Mouse (Mus musculus) intestine, embryonic 16.5 days (tissue): ENCODE results near the gene Dnal1. TPM values are rescaled to one million over a fixed set of nuclear protein-coding genes. Genes with fewer than 3 reads are reported as not detected.
"Not testable (repeated sequence)": the region's sequence is repeated elsewhere in the genome, so short reads cannot be mapped to it uniquely, and the experiment has no call there.

Experiments used
- ATAC-seq: fragments of 200-750 bp; cut with Nextera tagmentation; 2 replicates; pipeline ENCODE4 v1.8.0; 2017; ENCODE audit warnings: moderate TSS enrichment, moderate library complexity
- H3K27ac ChIP-seq: fragments of 300-500 bp; sonication (generic); 2 replicates; pipeline ENCODE4 v1.5.1; 2014; ENCODE audit warnings: mild to moderate bottlenecking, low read length
- H3K27me3 ChIP-seq: fragments of 300-500 bp; sonication (generic); replicated peaks from 2 replicates; pipeline ENCODE4 v1.6.1; 2014; ENCODE audit warnings: low read length, control low read depth, mixed read lengths; ENCODE audit not compliant: control insufficient read depth, insufficient read depth
- H3K36me3 ChIP-seq: fragments of 300-500 bp; sonication (generic); 2 replicates; pipeline ENCODE4 v1.6.1; 2014; ENCODE audit warnings: low read length, control low read depth; ENCODE audit not compliant: control insufficient read depth, insufficient read depth
- H3K4me1 ChIP-seq: fragments of 300-500 bp; sonication (generic); 2 replicates; pipeline ENCODE4 v1.6.1; 2014; ENCODE audit warnings: low read length, control low read depth, mixed read lengths; ENCODE audit not compliant: control insufficient read depth, insufficient read depth
- H3K4me2 ChIP-seq: fragments of 300-500 bp; sonication (generic); 2 replicates; pipeline ENCODE4 v1.6.1; 2014; ENCODE audit warnings: low read depth, low read length, control low read depth
- H3K4me3 ChIP-seq: fragments of 300-500 bp; sonication (generic); 2 replicates; pipeline ENCODE4 v1.5.1; 2014; ENCODE audit warnings: mild to moderate bottlenecking, low read length
- H3K9ac ChIP-seq: fragments of 300-500 bp; sonication (generic); 2 replicates; pipeline ENCODE4 v1.6.1; 2014; ENCODE audit warnings: low read depth, low read length
- H3K9me3 ChIP-seq: fragments of 300-500 bp; sonication (generic); 2 replicates; pipeline ENCODE4 v1.6.1; 2016; ENCODE audit warnings: low read length, control low read depth; ENCODE audit not compliant: control insufficient read depth
- WGBS: fragments of 180-500 bp; shearing (Covaris S2); extraction: QIAGEN DNeasy Blood & Tissue Kit; methylation state at CpG from one replicate; pipeline ENCODE4 v1.1.7; 2014; 5-methylcytosine and 5-hydroxymethylcytosine counted together
- polyA plus RNA-seq: library from polyadenylated mRNA; unstranded; fragments of >200 nt; fragmentation: Nextera tagmentation; extraction: Ambion mirVana; gene quantifications from 2 replicates; pipeline ENCODE4 v1.2.1, GENCODE M21; 2015

The Dnal1 gene
- polyA plus RNA-seq, 1 experiment from 2014 or later, result 3.4 TPM

DNA sequence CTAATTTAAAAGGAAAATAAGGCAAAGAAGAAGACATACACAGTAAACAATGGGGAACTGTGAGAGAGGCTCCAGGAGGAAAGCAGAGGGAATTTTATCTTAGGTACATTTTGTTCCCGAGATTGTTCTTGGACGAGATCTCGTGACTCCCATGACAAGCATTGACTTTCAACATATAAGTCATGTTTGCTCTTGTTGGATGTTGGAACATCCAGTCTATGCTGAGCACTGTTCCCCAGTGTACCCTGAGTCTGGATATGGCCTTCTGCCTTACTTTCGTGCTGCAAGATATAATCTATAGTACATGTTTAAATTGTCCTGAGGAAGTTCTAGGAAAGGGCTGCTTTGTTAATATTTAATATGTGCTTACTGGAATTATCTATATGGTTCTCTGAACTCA lies 29.6 kb upstream of the Dnal1 start:
- no peak overlapping the region for H3K9ac ChIP-seq
- no peak overlapping the region for H3K4me2 ChIP-seq
- 58% methylated on average over 4 of the region's 4 CpGs for WGBS
- H3K36me3 ChIP-seq, result no peaks in the 10 kb centered on the region
- no peaks in the 10 kb centered on the region for H3K27me3 ChIP-seq
- H3K4me3 ChIP-seq, result no peak overlapping the region
- H3K27ac ChIP-seq, result peak overlapping the region; percentile 77
- H3K9me3 ChIP-seq, result peaks cover 3% of the 10 kb centered on the region; the same call in 1 of the 2 replicates
- ATAC-seq, result peak; percentile 93
- no peaks in the 10 kb centered on the region for H3K4me1 ChIP-seq

DNA sequence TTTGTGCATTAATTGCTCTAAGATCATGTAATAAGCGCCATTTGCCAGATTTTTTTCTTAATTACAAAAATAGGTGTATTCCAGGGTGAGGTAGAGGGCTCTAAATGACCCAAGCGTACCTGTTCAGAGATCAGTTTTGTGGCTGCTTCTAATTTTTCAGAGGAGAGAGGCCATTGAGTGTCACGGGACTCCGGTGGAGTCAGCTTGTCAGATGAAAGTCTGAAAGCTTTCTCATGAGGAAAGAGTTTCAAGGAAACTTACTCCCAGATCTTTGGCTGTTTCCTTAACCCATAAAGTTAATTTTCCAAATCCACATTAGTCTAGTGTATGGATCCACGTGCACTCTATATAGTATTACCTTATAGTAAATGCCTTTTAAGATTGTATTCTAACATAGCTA lies 19.5 kb upstream of the Dnal1 start:
- not testable (repeated sequence) for H3K4me2 ChIP-seq, H3K4me3 ChIP-seq, ATAC-seq, H3K9ac ChIP-seq, H3K27ac ChIP-seq, H3K36me3 ChIP-seq, H3K9me3 ChIP-seq, H3K27me3 ChIP-seq, H3K4me1 ChIP-seq
- WGBS, result 88% methylated on average over 5 of the region's 5 CpGs

DNA sequence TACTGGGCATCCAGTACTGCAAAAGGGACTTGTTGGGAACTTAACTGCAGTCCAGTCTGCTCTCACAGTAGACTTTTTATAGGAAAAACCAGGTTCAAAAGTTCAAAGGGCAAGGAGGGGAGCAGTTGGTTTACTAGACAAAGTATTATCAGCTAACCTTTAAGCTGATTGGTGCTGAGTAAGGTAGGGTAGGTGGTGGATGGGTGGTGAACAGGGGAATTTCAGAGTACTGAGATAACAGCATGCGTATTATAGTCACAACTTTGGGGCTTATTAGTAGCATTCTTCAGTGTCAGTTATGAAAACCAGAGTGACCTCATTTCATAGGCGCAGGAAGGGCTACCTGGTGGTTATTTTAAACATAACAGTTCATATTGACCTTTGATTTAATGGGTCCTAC lies 14.6 kb upstream of the Dnal1 start:
- no peaks in the 10 kb centered on the region for H3K36me3 ChIP-seq
- H3K4me1 ChIP-seq, result no peaks in the 10 kb centered on the region
- ATAC-seq, result peak; percentile 81
- 85% methylated on average over 2 of the region's 2 CpGs for WGBS
- H3K27ac ChIP-seq, result no peak overlapping the region
- no peak overlapping the region for H3K4me2 ChIP-seq
- H3K27me3 ChIP-seq, result no peaks in the 10 kb centered on the region
- H3K9ac ChIP-seq, result no peak overlapping the region
- H3K4me3 ChIP-seq, result no peak overlapping the region
- no peaks in the 10 kb centered on the region for H3K9me3 ChIP-seq

DNA sequence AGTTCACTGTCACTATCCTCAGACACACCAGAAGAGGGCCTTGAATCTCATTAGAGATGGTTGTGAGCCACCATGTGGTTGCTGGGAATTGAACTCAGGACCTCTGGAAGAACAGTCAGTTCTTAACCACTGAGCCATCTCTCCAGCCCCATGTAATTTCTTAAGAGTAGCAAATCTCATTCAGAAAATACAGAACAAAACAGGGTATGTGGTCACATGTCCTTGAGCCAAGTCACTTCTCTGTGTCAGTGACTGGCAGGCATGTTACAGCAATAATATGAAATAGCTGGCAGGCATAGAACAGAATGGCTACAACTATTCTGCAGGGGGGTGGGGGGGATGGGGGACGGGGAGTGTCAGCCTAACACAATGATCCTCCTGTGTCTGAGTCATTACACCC lies 14.1 kb upstream of the Dnal1 start:
- Histone ChIP-seq H3K27ac (no peak overlapping the region; the same call in 1 of the 2 replicates), H3K36me3 (no peaks in the 10 kb centered on the region), H3K4me1 (no peaks in the 10 kb centered on the region), H3K27me3 (no peaks in the 10 kb centered on the region), H3K9me3 (no peaks in the 10 kb centered on the region), H3K4me2 (peak overlapping the region; percentile 91), H3K4me3 (no peak overlapping the region), H3K9ac (no peak overlapping the region)
- 56% methylated on average over 1 of the region's 1 CpGs for WGBS
- no peak for ATAC-seq

DNA sequence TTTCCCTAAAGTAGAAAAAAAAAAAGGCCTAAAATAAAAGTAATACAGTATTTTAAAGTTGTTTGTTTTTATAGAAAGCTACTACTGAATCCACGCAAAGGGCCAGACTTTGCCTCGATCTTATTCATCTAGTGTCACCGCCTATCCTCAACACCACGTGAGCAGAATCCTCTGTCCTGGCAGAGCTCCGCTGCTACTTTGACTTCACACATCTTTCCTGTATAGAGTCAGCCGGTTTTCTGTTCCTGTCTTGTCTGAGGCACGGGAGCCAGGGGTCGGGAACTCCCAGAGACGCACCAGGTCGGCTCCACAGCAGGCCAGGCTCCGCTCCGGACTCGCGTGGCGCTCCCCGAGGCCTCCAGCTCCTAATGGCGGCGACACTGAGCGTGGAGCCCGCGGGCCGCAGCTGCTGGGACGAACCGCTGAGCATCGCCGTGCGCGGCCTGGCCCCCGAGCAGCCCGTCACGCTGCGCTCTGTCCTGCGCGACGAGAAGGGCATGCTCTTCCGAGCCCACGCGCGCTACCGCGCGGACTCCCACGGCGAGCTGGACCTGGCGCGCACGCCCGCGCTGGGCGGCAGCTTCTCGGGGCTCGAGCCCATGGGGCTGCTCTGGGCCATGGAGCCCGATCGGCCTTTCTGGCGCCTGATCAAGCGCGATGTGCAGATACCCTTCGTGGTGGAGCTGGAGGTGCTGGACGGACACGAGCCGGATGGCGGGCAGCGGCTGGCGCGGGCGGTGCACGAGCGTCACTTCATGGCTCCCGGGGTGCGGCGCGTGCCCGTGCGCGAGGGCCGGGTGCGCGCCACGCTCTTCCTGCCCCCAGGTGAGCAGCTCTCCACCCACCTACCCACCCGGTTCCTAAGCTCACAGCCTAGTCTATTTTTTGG lies 13.3 kb upstream of the Dnal1 start, which contains the start of gene Acot6:
TSS of gene Acot6 (plus strand) at position 51 of the 889 bp plus-strand sequence.
- peak; percentile 80 for ATAC-seq
- H3K27me3 ChIP-seq, H3K4me1 ChIP-seq, H3K36me3 ChIP-seq, H3K9me3 ChIP-seq: not testable (repeated sequence)
- Histone ChIP-seq H3K27ac (peak within 1 kb of the TSS; percentile 51; the same call in 1 of the 2 replicates), H3K4me2 (peak within 1 kb of the TSS; percentile 91), H3K4me3 (peak within 1 kb of the TSS; percentile 61), H3K9ac (peak within 1 kb of the TSS; percentile 75)
- under 1% methylated on average over 69 of the region's 80 CpGs for WGBS

DNA sequence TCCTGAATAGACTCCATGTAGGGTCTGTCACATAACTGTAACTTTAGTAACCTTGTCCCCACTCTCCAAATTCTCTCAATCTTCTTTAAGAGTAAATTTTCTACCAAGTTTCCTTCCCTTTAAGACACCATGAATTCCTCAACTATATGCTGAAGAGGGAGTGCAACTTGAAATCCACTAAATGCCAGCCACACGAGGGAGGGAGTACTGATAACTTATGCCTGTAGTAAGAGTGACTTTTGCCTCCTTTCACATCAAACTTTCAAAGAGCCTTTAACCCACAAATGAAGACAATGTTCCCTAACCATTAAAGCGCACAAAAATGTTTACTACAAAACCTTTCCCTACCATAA lies 12.7 kb upstream of the Dnal1 start:
- no peak; the same call in none of the 2 replicates for ATAC-seq
- no peaks in the 10 kb centered on the region for H3K4me1 ChIP-seq
- peak overlapping the region; percentile 75 for H3K9ac ChIP-seq
- no peak overlapping the region for H3K27ac ChIP-seq
- H3K36me3 ChIP-seq, result no peaks in the 10 kb centered on the region
- H3K4me2 ChIP-seq, result peak overlapping the region; percentile 91
- H3K4me3 ChIP-seq, result peak overlapping the region; percentile 61
- no peaks in the 10 kb centered on the region for H3K27me3 ChIP-seq
- no peaks in the 10 kb centered on the region for H3K9me3 ChIP-seq
- WGBS, result 52% methylated on average over 2 of the region's 2 CpGs

DNA sequence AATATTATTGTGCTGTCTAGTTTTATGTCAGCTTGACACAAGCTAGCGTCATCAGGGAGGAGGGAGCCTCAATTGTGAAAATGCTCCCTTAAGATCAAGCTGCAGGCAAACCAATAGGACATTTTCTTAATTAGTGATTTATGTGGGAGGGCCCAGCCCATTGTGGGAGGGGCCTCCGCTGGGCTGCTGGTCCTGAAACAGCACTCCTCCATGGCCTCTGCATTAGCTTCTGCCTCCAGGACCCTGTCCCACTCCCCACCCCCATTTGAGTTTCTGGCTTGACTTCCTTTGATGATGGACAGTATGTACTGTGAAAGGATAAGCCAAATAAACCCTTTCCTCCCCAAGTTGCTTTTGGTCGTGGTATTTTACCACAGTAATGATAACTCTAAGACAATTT lies 7.2 kb upstream of the Dnal1 start:
- 77% methylated on average over 3 of the region's 3 CpGs for WGBS
- H3K4me1 ChIP-seq, result no peaks in the 10 kb centered on the region

DNA sequence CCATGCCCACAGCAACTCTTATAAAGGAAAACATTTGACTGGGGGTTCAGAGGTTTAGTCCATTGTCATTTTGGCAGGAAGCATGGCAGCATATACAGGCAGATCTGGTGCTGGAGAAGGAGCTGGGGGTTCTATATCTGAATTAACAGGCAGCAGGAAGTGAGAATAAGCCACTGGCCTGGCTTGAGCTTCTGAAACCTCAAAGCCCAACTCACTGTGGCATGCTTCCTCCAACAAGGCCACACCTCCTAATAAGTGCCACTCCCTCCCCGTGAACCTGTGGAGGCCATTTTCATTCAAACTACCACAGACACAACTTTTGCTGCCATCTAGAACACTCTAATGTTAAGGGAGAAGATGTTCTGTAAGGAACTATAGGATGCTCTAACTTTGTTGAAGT lies 6.5 kb upstream of the Dnal1 start:
- ATAC-seq, result no peak
- 84% methylated on average over 1 of the region's 1 CpGs for WGBS

More for the DNA sequence above, 7.2 kb upstream of the Dnal1 start:
- H3K9ac ChIP-seq, result no peak overlapping the region
- ATAC-seq, result no peak
- H3K36me3 ChIP-seq, result no peaks in the 10 kb centered on the region
- H3K9me3 ChIP-seq, result no peaks in the 10 kb centered on the region
- no peak overlapping the region for H3K4me2 ChIP-seq
- H3K27ac ChIP-seq, result no peak overlapping the region
- no peak overlapping the region for H3K4me3 ChIP-seq
- no peaks in the 10 kb centered on the region for H3K27me3 ChIP-seq

DNA sequence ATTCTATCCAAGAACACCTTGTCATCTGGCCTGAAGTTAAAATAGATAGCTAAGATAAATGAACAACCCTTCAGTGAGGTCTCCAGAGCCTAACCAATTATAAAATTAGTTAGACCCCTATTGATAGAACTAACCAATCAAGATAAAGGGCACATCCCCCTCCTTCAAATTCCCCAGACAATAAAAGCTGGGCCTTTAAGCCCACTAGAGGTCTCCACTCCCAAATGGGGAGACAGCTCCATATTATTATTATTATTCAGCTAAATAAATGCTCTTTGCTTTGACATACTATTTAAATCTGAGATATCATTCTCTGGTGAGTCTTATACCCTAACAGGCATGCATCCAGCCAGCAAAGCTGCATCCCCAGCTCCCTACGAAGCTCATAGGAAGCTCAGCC lies 4.2 kb upstream of the Dnal1 start:
- Histone ChIP-seq H3K4me2 (no peak overlapping the region), H3K4me1 (peaks cover 2% of the 10 kb centered on the region), H3K9me3 (no peaks in the 10 kb centered on the region), H3K4me3 (no peak overlapping the region), H3K9ac (no peak overlapping the region), H3K27me3 (no peaks in the 10 kb centered on the region), H3K36me3 (no peaks in the 10 kb centered on the region), H3K27ac (no peak overlapping the region)
- no peak for ATAC-seq
- WGBS, result 62% methylated on average over 1 of the region's 1 CpGs

More for the DNA sequence above, 6.5 kb upstream of the Dnal1 start:
- Histone ChIP-seq H3K27me3 (no peaks in the 10 kb centered on the region), H3K27ac (no peak overlapping the region), H3K4me2 (no peak overlapping the region), H3K4me1 (no peaks in the 10 kb centered on the region), H3K4me3 (no peak overlapping the region), H3K36me3 (no peaks in the 10 kb centered on the region), H3K9ac (no peak overlapping the region), H3K9me3 (no peaks in the 10 kb centered on the region)
